In the genomic region with DNA sequence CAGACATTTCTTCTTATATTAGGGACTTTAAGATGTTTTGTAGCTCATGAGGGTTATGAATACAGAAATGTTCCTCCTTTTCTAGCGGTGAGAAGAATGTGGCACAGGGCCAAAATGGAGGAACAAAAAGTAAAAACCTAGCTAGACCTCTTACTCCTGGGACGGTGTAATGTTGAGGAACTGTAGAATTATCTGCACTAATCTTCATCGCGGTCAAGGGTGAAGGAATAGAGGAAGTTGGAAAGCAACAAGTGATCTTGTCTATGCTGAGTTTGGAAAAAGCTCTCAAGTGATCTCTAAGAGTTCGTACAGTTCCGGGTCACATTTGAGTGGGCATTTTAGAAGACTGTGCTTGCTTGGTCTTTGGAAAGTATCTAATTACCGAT, we compare ENCODE assay signal across 17 mouse cellular contexts. TPM values are rescaled to one million over a fixed set of nuclear protein-coding genes. Genes with fewer than 3 reads are reported as not detected.
DNase-seq lines count a peak whose midpoint lies in the region; ATAC-seq and TF ChIP-seq lines count a peak whose summit lies in the region.
"Had no signal": no experiment of that assay in that cellular context is flagged by ENCODE, and none has a peak within 500 bp of the region (broad histone marks: within the 10 kb centered on the region; RNA-seq: fewer than 3 reads in every experiment).

No protein-coding gene starts in this region.

- TF ChIP-seq POLR2A in MEL (IDR thresholded peaks at IDR 0.05; ENCODE audit: control insufficient read depth in 1 of 2, insufficient read depth in 1 of 2, low read depth in 1 of 2, low read length in 2 of 2, poor library complexity in 1 of 2), result no peak

- no peak for ATAC-seq in kidney, embryonic 14.5 days (ENCODE audit: low FRiP score, low TSS enrichment)
- ATAC-seq in frontal cortex, adult (ENCODE audit: low TSS enrichment), result no peak
- ATAC-seq: midbrain, embryonic 15.5 days had no signal

- no peak overlapping the region for H3K4me2 ChIP-seq in kidney, embryonic 14.5 days (replicated peaks; ENCODE audit: low read depth, low read length)
- H3K4me2 ChIP-seq: forebrain, embryonic 15.5 days; hindbrain, embryonic 15.5 days; kidney, embryonic 15.5 days; liver, embryonic 15.5 days; midbrain, embryonic 15.5 days had no signal

- H3K27ac ChIP-seq in kidney, embryonic 14.5 days (ENCODE audit: low read depth, low read length), result 0 out of 2 replicates have a peak overlapping the region, but pooled peaks have one; percentile 14
- peak overlapping the region; percentile 21; the same call in 1 of the 2 replicates for H3K27ac ChIP-seq in MEL (ENCODE audit: control insufficient read depth, low read depth, low read length)
- peak overlapping the region; percentile 97 for H3K27ac ChIP-seq in macrophage
- H3K27ac ChIP-seq: forebrain, embryonic 15.5 days; hindbrain, embryonic 15.5 days; liver, embryonic 15.5 days; midbrain, embryonic 15.5 days had no signal

- no peak for TF ChIP-seq CTCF in MEL (IDR thresholded peaks at IDR 0.05 in 2 of 3, conservative IDR thresholded peaks at IDR 0.05 in 1 of 3; ENCODE audit: control insufficient read depth in 1 of 3, insufficient read depth in 1 of 3, low read depth in 2 of 3, low read length in 3 of 3, poor library complexity in 1 of 3, severe bottlenecking in 1 of 3)

- peaks cover 10% of the 10 kb centered on the region for H3K4me1 ChIP-seq in kidney, embryonic 14.5 days (ENCODE audit: control insufficient read depth, insufficient read depth, low read length)
- peaks cover 12 to 29% of the 10 kb centered on the region in 2 experiments for H3K4me1 ChIP-seq in MEL (ENCODE audit: control insufficient read depth in 1 of 2, insufficient read depth in 2 of 2, low read length in 2 of 2)
- H3K4me1 ChIP-seq: midbrain, embryonic 15.5 days had no signal

- H3K9ac ChIP-seq in kidney, embryonic 14.5 days (ENCODE audit: low read depth, low read length), result no peak overlapping the region
- H3K9ac ChIP-seq in MEL (ENCODE audit: control insufficient read depth, low read depth, low read length, poor library complexity, severe bottlenecking), result no peak overlapping the region
- H3K9ac ChIP-seq: forebrain, embryonic 15.5 days; hindbrain, embryonic 15.5 days; kidney, embryonic 15.5 days; liver, embryonic 15.5 days; midbrain, embryonic 15.5 days had no signal

- peak; percentile 46 to 76 for TF ChIP-seq EP300 in MEL (IDR thresholded peaks at IDR 0.05; ENCODE audit: low read depth in 1 of 2, low read length in 2 of 2)

- H3K79me2 ChIP-seq in MEL (ENCODE audit: control insufficient read depth, insufficient read depth, low read length, poor library complexity), result no peaks in the 10 kb centered on the region
- H3K79me2 ChIP-seq in macrophage (ENCODE audit: inconsistent target), result peaks cover 79% of the 10 kb centered on the region

- no peak for TF ChIP-seq RAD21 in MEL (IDR thresholded peaks at IDR 0.05; ENCODE audit: low read depth, low read length)

- no peaks in the 10 kb centered on the region for H3K27me3 ChIP-seq in kidney, embryonic 14.5 days (ENCODE audit: control insufficient read depth, insufficient read depth, low read length)
- H3K27me3 ChIP-seq in MEL (ENCODE audit: control insufficient read depth in 1 of 2, insufficient read depth in 2 of 2, low read length in 2 of 2), result no peaks in the 10 kb centered on the region
- H3K27me3 ChIP-seq: forebrain, embryonic 15.5 days; hindbrain, embryonic 15.5 days; kidney, embryonic 15.5 days; liver, embryonic 15.5 days; megakaryocyte, embryonic 14.5 days; midbrain, embryonic 15.5 days had no signal

- H3K9me3 ChIP-seq in kidney, embryonic 14.5 days (ENCODE audit: control insufficient read depth, low read length), result no peaks in the 10 kb centered on the region
- H3K9me3 ChIP-seq in MEL (replicated peaks; ENCODE audit: insufficient read depth, low read length), result no peaks in the 10 kb centered on the region
- H3K9me3 ChIP-seq: forebrain, embryonic 15.5 days; hindbrain, embryonic 15.5 days; kidney, embryonic 15.5 days; liver, embryonic 15.5 days; megakaryocyte, embryonic 14.5 days; midbrain, embryonic 15.5 days had no signal

- WGBS in kidney, embryonic 14.5 days, result 74% methylated on average over 7 of the region's 7 CpGs
- 4% methylated on average over 7 of the region's 7 CpGs for WGBS in macrophage (ENCODE audit: missing documents)

- DNase-seq in kidney, postnatal 4 days, result no peak
- DNase-seq in 416B (ENCODE audit: low read depth) (peak; percentile 57), MEL (ENCODE audit: low read depth, low spot score) (peak; percentile 83)
- no peak for DNase-seq in right cerebral cortex, postnatal 25 days
- DNase-seq: adrenal gland, adult 2 months; cerebellum, adult 11-12 months; heart, adult 18-20 months; thymus, postnatal 14 days had no signal

- H3K36me3 ChIP-seq in kidney, embryonic 14.5 days (ENCODE audit: control insufficient read depth, insufficient read depth, low read length), result no peaks in the 10 kb centered on the region
- H3K36me3 ChIP-seq in MEL (ENCODE audit: control insufficient read depth in 1 of 2, insufficient read depth in 2 of 2, low read length in 2 of 2), result peaks cover 0 to 21% of the 10 kb centered on the region in 2 experiments; a peak in 2 of 4 replicates
- no peaks in the 10 kb centered on the region for H3K36me3 ChIP-seq in macrophage (ENCODE audit: inconsistent target)
- H3K36me3 ChIP-seq: forebrain, embryonic 15.5 days; hindbrain, embryonic 15.5 days; kidney, embryonic 15.5 days; liver, embryonic 15.5 days; midbrain, embryonic 15.5 days had no signal

- no peak overlapping the region for H3K4me3 ChIP-seq in kidney, embryonic 14.5 days (ENCODE audit: low read length)
- peak overlapping the region in 1 of 2 experiments; percentile 11; a peak in 1 of 4 replicates for H3K4me3 ChIP-seq in MEL (ENCODE audit: control insufficient read depth in 1 of 2, insufficient read depth in 1 of 2, low read depth in 2 of 2, low read length in 2 of 2)
- no peak overlapping the region for H3K4me3 ChIP-seq in macrophage (ENCODE audit: inconsistent target)
- H3K4me3 ChIP-seq: forebrain, embryonic 15.5 days; hindbrain, embryonic 15.5 days; kidney, embryonic 15.5 days; liver, embryonic 15.5 days; midbrain, embryonic 15.5 days had no signal

TF ChIP-seq in MEL, 35 proteins besides CTCF, POLR2A, EP300 and RAD21 (continues in another document):
- TF ChIP-seq JUND (IDR thresholded peaks at IDR 0.05; ENCODE audit: low read depth, low read length) (no peak), E2F4 (IDR thresholded peaks at IDR 0.05; ENCODE audit: borderline replicate concordance, low read depth, low read length) (no peak), USF1 (IDR thresholded peaks at IDR 0.05; ENCODE audit: low read depth, low read length) (no peak), USF2 (IDR thresholded peaks at IDR 0.05; ENCODE audit: borderline replicate concordance in 1 of 2, insufficient read depth in 1 of 2, low read depth in 1 of 2, low read length in 2 of 2) (no peak), GABPA (IDR thresholded peaks at IDR 0.05; ENCODE audit: low read depth, low read length) (no peak), MEF2A (IDR thresholded peaks at IDR 0.05; ENCODE audit: extremely low read depth, insufficient replicate concordance, low read depth, low read length, poor library complexity, severe bottlenecking) (no peak), MXI1 (IDR thresholded peaks at IDR 0.05; ENCODE audit: low read depth, low read length) (no peak; the same call in 1 of the 2 replicates), TAL1 (IDR thresholded peaks at IDR 0.05; ENCODE audit: low read length) (no peak), NRF1 (IDR thresholded peaks at IDR 0.05; ENCODE audit: insufficient read depth, low read depth, low read length, poor library complexity, severe bottlenecking) (no peak), CHD1 (IDR thresholded peaks at IDR 0.05; ENCODE audit: low read depth, low read length) (no peak), TBP (IDR thresholded peaks at IDR 0.05; ENCODE audit: low read depth, low read length) (no peak), ELF1 (IDR thresholded peaks at IDR 0.05; ENCODE audit: low read depth, low read length) (0 out of 2 replicates have a peak, but pooled peaks have one; percentile 13), KAT2A (conservative IDR thresholded peaks at IDR 0.05; ENCODE audit: low read depth, low read length) (no peak), ZKSCAN1 (IDR thresholded peaks at IDR 0.05; ENCODE audit: low read depth, low read length) (no peak), SMC3 (IDR thresholded peaks at IDR 0.05; ENCODE audit: low read depth, low read length) (no peak), SIN3A (IDR thresholded peaks at IDR 0.05; ENCODE audit: low read length) (peak; percentile 34; the same call in 1 of the 2 replicates), TCF12 (IDR thresholded peaks at IDR 0.05; ENCODE audit: low read depth, low read length) (no peak), MAFK (IDR thresholded peaks at IDR 0.05; ENCODE audit: borderline replicate concordance, low read depth, low read length) (0 out of 2 replicates have a peak, but pooled peaks have one; percentile 22), POLR2AphosphoS2 (IDR thresholded peaks at IDR 0.05; ENCODE audit: low read length) (no peak), MYB (IDR thresholded peaks at IDR 0.05; ENCODE audit: low read depth, low read length) (no peak), BHLHE40 (IDR thresholded peaks at IDR 0.05; ENCODE audit: borderline replicate concordance, low read depth, low read length) (peak; percentile 6; the same call in 1 of the 2 replicates), GATA1 (IDR thresholded peaks at IDR 0.05; ENCODE audit: low read depth, low read length) (peak; percentile 78), POLR2AphosphoS5 (IDR thresholded peaks at IDR 0.05; ENCODE audit: borderline replicate concordance, low read depth, low read length) (no peak), NELFE (IDR thresholded peaks at IDR 0.05; ENCODE audit: low read depth, low read length) (no peak), ZNF384 (IDR thresholded peaks at IDR 0.05; ENCODE audit: low read depth, low read length) (no peak), ZMIZ1 (IDR thresholded peaks at IDR 0.05; ENCODE audit: low read depth, low read length) (no peak), ZC3H11A (IDR thresholded peaks at IDR 0.05; ENCODE audit: low read depth, low read length) (no peak), MAX (IDR thresholded peaks at IDR 0.05; ENCODE audit: low read length) (no peak)

RNA-seq across cellular contexts. Expression of gene Arhgap18, which starts 44.1 kb away (rescaled TPM):
- 33.1 and 44.1 TPM in 2 replicates for polyA plus RNA-seq in kidney, embryonic 14.5 days (2014; fragmentation: Nextera tagmentation; extraction: Ambion mirVana)
- total RNA-seq in MEL (2012; rRNA removed), result 3.4 and 4.4 TPM in 2 replicates
- polyA plus RNA-seq in MEL (2012; ENCODE audit: insufficient read depth in 1 of 2, insufficient read length in 2 of 2, low read depth in 1 of 2, low replicate concordance in 2 of 2, missing spikeins in 1 of 2) (1 to 10 TPM in 1 of 2 experiments, not detected in 1; 4.4 TPM), macrophage (2018) (75.5 to 214 TPM (median 76.1 TPM) in 3 replicates)
- 100 to 1,000 TPM in 12 of 26 experiments, 10 to 100 TPM in 13, 1 to 10 TPM in 1; 9.8 to 313 (median 97.8) TPM for total RNA-seq in macrophage (2018; cell fraction: chromatin; rRNA removed)
- 100 to 1,000 TPM in 12 of 26 experiments, 10 to 100 TPM in 14; 26.4 to 139 (median 67.3) TPM for total RNA-seq in macrophage (2018; cell fraction: cytosol; rRNA removed)
- total RNA-seq in macrophage (2018; cell fraction: nucleus; rRNA removed), result 100 to 1,000 TPM in 9 of 26 experiments, 10 to 100 TPM in 17; 16.2 to 229 (median 60.6) TPM

Comparison
In these comparisons a context has a peak if more than half of its experiments do, and no peak if none do; other contexts are left out.
1. H3K27ac ChIP-seq: peak in every context shown above with its lines; median percentile 97 in macrophage; 21 in MEL; 14 in kidney, embryonic 14.5 days.
2. DNase-seq: peak in 416B (single experiment) and MEL (single experiment); none in kidney, postnatal 4 days (0 of 2) and right cerebral cortex, postnatal 25 days (single experiment).